Mouse (Mus musculus) spleen, adult 10 weeks (tissue): ENCODE measurements around the gene Ankrd17. TPM values are rescaled to one million over a fixed set of nuclear protein-coding genes. Genes with fewer than 3 reads are reported as not detected.

Experiments used
- polyA plus RNA-seq: library from polyadenylated mRNA; stranded (reverse); fragments of 350-450 nt; fragmentation: Illumina TruSeq; extraction: RNeasy Lipid Tissue Mini Kit (QIAGEN cat#74804); gene quantifications from one replicate; pipeline ENCODE4 v1.2.3, GENCODE M21; 2015; ENCODE audit warnings: low replicate concordance; ENCODE audit not compliant: insufficient read depth

Ankrd17 gene
- 74.1 TPM for polyA plus RNA-seq

DNA sequence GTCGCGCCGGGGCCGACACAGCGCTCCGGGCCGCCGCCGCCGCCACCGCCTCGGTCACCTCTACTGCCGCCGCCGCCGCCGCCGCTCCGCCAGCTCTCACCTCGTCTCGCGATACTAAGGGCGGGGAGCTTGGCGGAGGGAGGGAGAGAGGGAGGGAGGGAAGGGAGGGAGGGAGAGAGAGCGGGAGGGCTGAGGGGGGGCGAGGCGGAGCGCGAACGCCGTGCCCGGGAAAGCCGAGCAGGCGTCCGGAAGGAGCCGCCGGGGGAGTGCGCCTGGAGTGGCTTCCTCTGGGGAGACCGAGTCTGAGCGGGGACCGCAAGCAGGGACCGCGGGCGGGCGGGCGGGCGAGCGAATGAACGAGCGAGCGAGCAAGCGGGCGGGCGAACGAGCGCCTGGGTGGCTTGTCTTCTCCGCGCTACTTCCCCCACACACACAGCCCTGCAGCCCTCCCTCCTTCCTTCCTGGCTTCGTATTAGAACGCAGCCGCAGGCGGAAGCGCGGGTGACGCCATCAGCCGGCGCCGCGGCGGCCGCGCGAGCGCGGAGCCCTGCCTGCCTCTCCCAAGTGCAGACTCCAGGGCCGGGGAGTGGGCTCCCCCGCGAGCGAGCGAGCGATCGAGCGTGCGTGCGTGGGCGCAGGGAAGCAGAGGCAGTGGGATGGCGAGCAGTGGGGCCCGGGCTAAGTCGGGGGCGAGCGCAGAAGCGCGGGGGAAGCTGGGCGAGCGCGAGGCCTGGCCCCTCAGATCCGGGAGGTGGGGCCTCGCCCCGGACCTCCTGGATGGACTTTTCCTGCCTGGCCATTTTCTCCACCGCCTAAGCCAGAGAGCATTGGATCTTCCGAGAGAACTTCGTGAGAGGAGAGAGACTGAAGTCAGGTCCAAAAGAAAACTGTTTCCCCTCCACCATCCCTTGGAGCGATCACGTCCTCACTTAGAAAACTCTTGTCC, at the start of gene Ankrd17:
Gene Ankrd17 (minus strand): TSS at position 457 of the 946 bp plus-strand sequence.

DNA sequence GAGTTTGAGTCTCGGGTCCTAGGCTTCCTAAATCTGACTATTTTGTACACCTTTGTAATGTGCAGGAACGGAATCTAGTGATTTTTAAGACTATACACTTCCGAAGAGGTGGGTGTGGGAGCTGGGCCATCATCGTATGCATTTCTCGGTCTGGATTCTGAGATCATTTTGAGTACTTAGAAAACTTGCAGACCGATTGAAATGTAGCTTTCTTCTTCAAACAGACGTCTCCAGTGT, 608 bp upstream of the Ankrd17 start, which contains the start of gene Gm9958:
Gene Gm9958 (plus strand): TSS at position 138 of the 237 bp plus-strand sequence.

DNA sequence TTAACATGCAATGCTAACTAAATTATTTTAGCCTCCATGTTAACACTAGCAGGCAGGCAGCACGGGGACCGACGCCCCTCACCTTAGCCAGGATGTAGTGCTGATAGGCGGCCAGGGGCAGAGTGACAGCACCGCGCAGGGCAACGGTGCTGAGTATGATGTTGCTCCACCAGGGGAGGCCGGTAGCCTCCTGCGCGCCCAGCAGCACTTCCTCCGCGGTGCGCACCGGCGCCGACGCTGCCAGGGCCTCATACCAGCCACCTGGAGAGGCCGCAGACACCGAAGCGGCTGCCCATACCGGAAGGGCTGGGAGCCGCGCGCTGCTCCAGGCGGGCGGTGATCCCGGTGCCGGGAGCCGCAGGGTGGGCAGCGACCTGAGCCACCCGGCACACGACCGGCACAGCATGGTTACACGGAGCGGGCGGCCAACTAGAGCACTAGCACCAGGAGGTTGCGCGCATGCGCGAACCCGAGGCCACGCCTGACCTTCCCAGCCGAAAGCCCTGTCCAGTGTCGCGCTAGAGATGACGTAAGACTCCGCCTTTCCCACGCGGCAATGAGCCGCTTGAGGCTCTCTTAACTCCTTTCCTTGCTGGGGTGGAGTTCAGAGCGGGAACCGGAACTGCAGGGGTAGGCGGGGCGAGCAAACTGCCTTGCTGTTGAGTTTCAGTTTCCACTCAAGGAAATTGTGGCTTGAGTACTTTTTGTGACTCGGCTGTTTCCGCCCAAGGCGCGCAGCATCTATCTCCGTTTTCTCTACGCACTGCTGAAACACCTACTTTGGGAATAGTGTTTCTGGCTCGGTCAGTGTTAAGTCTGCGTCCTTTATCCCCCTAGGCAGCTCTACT, 142.6 kb downstream of the Ankrd17 start, which contains the start of gene Cox18:
Gene Cox18 (minus strand): TSS at position 468 of the 848 bp plus-strand sequence.

Other genes starting within 250 kb of the Ankrd17 start
- gene Cox18, start 142.6 kb downstream of the Ankrd17 start, polyA plus RNA-seq = 16.1 TPM
- 10.3 TPM for gene Gm9958, start 627 bp upstream of the Ankrd17 start, polyA plus RNA-seq
- gene Alb, start 94.3 kb upstream of the Ankrd17 start, polyA plus RNA-seq = not detected
- 5.7 TPM for gene Afp, start 124.2 kb upstream of the Ankrd17 start, polyA plus RNA-seq
- gene Afm, start 152.4 kb upstream of the Ankrd17 start, polyA plus RNA-seq = not detected
- not detected for gene 5830473C10Rik, start 194.5 kb upstream of the Ankrd17 start, polyA plus RNA-seq